Mouse (Mus musculus) embryonic facial prominence, embryonic 14.5 days (tissue): ENCODE measurements around the gene Ephb1. TPM values are rescaled to one million over a fixed set of nuclear protein-coding genes. Genes with fewer than 3 reads are reported as not detected.

Experiments used
- ATAC-seq: fragments of 200-750 bp; cut with Nextera tagmentation; 2 replicates; pipeline ENCODE4 v1.8.0; 2017; ENCODE audit warnings: low read depth, moderate number of reproducible peaks, moderate TSS enrichment
- DNase-seq: peaks from one replicate; pipeline ENCODE4 v3.0.0-alpha.2; 2015; ENCODE audit warnings: low spot score
- H3K27ac ChIP-seq: fragments of 300-500 bp; sonication (generic); replicated peaks from 2 replicates; pipeline ENCODE4 v1.5.1; 2014; ENCODE audit warnings: low read depth, mild to moderate bottlenecking, low read length, moderate library complexity
- H3K27me3 ChIP-seq: fragments of 300-500 bp; sonication (generic); replicated peaks from 2 replicates; pipeline ENCODE4 v1.6.1; 2014; ENCODE audit warnings: low read length; ENCODE audit not compliant: control insufficient read depth, insufficient read depth
- H3K36me3 ChIP-seq: fragments of 300-500 bp; sonication (generic); 2 replicates; pipeline ENCODE4 v1.6.1; 2014; ENCODE audit warnings: low read length, mixed read lengths; ENCODE audit not compliant: control insufficient read depth, insufficient read depth
- H3K4me1 ChIP-seq: fragments of 300-500 bp; sonication (generic); 2 replicates; pipeline ENCODE4 v1.6.1; 2014; ENCODE audit warnings: antibody characterized with exemption, low read length; ENCODE audit not compliant: control insufficient read depth, insufficient read depth
- H3K4me2 ChIP-seq: fragments of 300-500 bp; sonication (generic); 2 replicates; pipeline ENCODE4 v1.6.1; 2014; ENCODE audit warnings: low read depth, mild to moderate bottlenecking, low read length, moderate library complexity, mixed read lengths
- H3K4me3 ChIP-seq: fragments of 300-500 bp; sonication (generic); 2 replicates; pipeline ENCODE4 v1.5.1; 2014; ENCODE audit warnings: low read depth, mild to moderate bottlenecking, low read length
- H3K9ac ChIP-seq: fragments of 300-500 bp; sonication (generic); 2 replicates; pipeline ENCODE4 v1.6.1; 2014; ENCODE audit warnings: low read depth, mild to moderate bottlenecking, low read length, moderate library complexity, mixed read lengths
- H3K9me3 ChIP-seq: fragments of 300-500 bp; sonication (generic); 2 replicates; pipeline ENCODE4 v1.6.1; 2016; ENCODE audit warnings: low read length; ENCODE audit not compliant: control insufficient read depth
- WGBS: fragments of 180-500 bp; shearing (Covaris S2); extraction: QIAGEN DNeasy Blood & Tissue Kit; methylation state at CpG from one replicate; pipeline ENCODE4 v1.1.7; 2014; 5-methylcytosine and 5-hydroxymethylcytosine counted together
- polyA plus RNA-seq: library from polyadenylated mRNA; unstranded; fragments of >200 nt; fragmentation: Nextera tagmentation; extraction: Ambion mirVana; gene quantifications from 2 replicates; pipeline ENCODE4 v1.2.1, GENCODE M21; 2014

Ephb1 gene
- polyA plus RNA-seq, 1 experiment from 2014 or later = 3.9 TPM

DNA sequence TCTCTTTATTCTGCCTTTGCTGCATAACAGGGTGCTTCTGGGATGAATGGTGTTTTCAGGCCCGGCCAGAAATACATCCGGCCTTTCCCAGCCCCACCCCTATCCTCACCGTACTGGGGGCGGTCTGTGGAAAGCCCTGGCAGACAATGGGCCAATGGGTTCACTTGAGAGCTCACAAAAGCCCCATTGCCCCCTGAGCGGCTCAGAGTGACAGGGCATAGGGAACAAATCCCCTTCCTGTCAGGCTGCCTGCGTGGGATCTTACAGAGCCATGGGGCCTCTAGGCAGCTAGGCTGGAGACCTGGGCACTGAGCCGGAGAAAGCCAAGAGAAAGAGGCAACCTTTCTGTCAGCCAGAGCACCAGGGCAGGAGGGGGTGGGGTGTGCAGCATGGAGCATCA is 111.2 kb downstream of the Ephb1 start:
- no peaks in the 10 kb centered on the region for H3K9me3 ChIP-seq
- ATAC-seq = peak; percentile 33; the same call in 1 of the 2 replicates
- peaks cover 5% of the 10 kb centered on the region; the same call in 1 of the 2 replicates for H3K4me1 ChIP-seq
- no peak overlapping the region for H3K27ac ChIP-seq
- no peak overlapping the region for H3K4me3 ChIP-seq
- no peaks in the 10 kb centered on the region for H3K36me3 ChIP-seq
- no peak overlapping the region for H3K4me2 ChIP-seq
- peak; percentile 22 for DNase-seq
- H3K9ac ChIP-seq = no peak overlapping the region
- no peaks in the 10 kb centered on the region for H3K27me3 ChIP-seq
- 16% methylated on average over 7 of the region's 7 CpGs for WGBS

DNA sequence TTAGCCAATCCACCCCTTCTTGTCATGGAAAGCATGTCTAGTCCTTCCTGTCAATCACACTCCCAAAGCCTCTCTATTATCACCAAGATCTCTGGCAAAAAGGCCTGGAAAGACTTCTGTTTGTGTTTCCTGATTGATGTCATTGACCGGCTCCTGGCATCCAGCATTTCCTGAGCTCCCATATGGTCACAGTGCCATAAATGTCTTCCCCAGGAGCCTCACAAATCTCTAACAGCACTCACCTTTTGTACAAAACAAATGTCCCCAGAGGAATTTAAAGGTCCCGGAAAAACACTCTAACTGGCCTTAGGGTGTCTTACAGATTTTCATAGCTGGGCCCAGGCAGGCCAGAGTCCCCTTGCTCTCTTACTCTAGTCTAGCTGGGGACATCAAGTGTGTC is 112.9 kb downstream of the Ephb1 start:
- ATAC-seq (no peak), DNase-seq (no peak)
- H3K36me3 ChIP-seq = no peaks in the 10 kb centered on the region
- H3K27me3 ChIP-seq = no peaks in the 10 kb centered on the region
- H3K4me1 ChIP-seq = peaks cover 5% of the 10 kb centered on the region; the same call in 1 of the 2 replicates
- H3K4me2 ChIP-seq = no peak overlapping the region
- no peak overlapping the region for H3K27ac ChIP-seq
- 79% methylated on average over 2 of the region's 2 CpGs for WGBS
- H3K9ac ChIP-seq = no peak overlapping the region
- H3K4me3 ChIP-seq = no peak overlapping the region
- H3K9me3 ChIP-seq = no peaks in the 10 kb centered on the region

DNA sequence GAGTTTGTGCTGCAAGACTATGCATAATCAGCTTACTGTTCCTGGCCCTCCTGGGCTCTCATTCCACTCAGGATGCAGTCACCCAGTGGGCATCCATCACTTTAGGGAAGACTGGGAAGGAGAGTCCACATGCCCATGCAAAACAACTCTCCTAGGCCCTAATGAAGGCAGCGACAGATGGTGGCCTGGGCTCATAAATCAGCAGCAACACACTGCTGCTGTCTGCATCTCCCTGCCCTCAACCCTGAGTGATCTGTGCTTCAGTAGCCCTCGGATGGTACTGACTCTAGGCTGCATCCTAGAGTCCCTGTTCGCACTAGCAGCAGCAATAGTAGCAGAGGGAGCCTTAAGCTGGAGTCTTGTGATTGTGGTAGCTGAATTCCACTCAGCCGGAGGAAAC is 114.3 kb downstream of the Ephb1 start:
- no peak overlapping the region for H3K4me2 ChIP-seq
- no peak overlapping the region for H3K4me3 ChIP-seq
- no peaks in the 10 kb centered on the region for H3K9me3 ChIP-seq
- H3K36me3 ChIP-seq = no peaks in the 10 kb centered on the region
- no peak overlapping the region for H3K27ac ChIP-seq
- no peak for ATAC-seq
- H3K4me1 ChIP-seq = peaks cover 5% of the 10 kb centered on the region; the same call in 1 of the 2 replicates
- H3K9ac ChIP-seq = no peak overlapping the region
- no peaks in the 10 kb centered on the region for H3K27me3 ChIP-seq
- DNase-seq = no peak
- WGBS = 77% methylated on average over 4 of the region's 4 CpGs

DNA sequence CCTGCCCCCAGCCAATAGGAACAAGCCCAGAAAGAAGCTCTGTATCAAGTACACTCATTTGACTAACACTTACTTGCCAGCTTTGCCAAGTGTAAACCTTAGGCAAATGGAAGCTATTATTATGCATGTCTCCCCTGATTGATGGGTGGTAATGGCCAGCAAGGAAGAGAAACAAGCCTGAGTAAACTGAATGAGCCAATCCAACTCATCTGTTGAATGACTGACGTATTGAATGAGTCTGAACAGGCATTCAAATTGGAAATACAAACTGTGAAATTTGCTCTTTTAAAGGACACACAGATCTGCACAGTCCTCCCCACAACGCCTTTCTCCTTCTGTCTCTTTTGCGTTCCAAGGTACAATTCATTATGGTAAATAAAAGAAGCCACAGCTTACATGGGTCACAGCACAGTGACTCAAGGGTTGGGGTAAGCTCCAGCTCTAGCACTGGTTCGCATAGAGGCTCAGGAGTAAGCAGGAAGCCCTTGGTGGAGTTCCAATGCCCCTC is 119.0 kb downstream of the Ephb1 start:
- DNase-seq (no peak), ATAC-seq (no peak)
- WGBS = 71% methylated on average over 4 of the region's 4 CpGs
- no peak overlapping the region for H3K4me2 ChIP-seq
- H3K9ac ChIP-seq = no peak overlapping the region
- no peak overlapping the region for H3K4me3 ChIP-seq
- H3K27me3 ChIP-seq = no peaks in the 10 kb centered on the region
- H3K4me1 ChIP-seq = no peaks in the 10 kb centered on the region
- H3K9me3 ChIP-seq = no peaks in the 10 kb centered on the region
- H3K27ac ChIP-seq = no peak overlapping the region
- no peaks in the 10 kb centered on the region for H3K36me3 ChIP-seq

DNA sequence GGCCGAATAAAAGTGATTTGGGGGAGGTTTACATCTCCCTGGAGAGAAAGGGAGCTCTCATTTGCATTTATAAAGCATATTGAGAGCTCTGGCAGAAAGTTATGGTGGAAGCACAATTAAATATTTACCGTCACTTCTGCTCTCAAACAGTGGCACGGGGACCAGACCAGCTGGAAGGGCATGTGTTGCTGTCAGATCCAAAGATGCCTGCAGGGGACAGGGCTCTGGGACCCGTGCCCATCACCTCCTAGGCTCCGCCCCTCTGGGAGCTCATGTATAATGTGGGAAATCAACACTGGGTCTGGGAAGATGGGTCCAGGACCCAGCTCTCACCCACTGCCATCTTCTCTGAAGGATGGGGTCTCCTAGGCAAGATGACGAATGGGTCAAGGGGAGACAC is 123.2 kb downstream of the Ephb1 start:
- no peak for ATAC-seq
- Histone ChIP-seq H3K9ac (no peak overlapping the region), H3K4me3 (no peak overlapping the region), H3K27ac (no peak overlapping the region), H3K27me3 (no peaks in the 10 kb centered on the region), H3K4me1 (no peaks in the 10 kb centered on the region), H3K36me3 (no peaks in the 10 kb centered on the region), H3K9me3 (no peaks in the 10 kb centered on the region), H3K4me2 (no peak overlapping the region)
- 50% methylated on average over 6 of the region's 6 CpGs for WGBS
- no peak for DNase-seq

DNA sequence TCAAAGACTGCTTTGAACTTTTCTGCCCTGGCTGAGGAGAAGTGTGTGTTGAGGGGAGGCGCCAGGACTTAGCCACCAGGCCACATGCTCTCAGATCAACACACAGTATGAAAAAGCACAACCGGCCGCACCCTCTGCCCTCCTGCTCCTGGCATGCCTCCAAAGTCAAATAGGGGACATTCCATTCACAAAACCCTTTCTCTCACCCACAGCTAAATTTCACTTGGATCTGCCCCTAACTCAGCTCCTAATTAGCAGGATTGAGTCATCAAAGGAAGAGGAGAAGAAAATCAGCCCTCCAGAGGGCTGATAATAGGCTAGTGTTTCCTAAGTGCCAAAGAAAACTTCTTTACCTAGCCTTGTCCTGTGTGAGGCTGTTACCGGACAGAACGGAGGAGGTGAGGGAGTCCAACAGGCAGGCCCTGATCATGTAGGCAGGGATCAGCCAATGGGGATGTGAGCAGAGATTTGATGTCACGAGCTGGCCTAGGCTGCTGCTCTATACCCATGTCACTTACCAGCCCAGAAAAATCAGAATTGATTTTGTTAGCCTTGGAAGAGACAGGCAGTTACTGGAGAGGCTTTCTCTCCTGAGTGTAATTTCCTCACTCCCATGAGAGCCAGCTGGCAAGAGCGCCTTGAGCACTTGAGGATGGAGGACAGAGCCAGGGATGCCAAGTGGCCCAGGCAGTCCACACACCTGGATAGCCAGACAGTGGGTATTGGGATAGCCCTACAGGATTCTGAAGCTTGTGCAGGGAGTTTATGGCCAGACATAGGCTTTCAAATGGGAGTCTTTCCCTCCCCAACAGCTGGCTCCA is 137.5 kb downstream of the Ephb1 start:
- H3K9me3 ChIP-seq = no peaks in the 10 kb centered on the region
- peaks cover under 1% of the 10 kb centered on the region; the same call in 1 of the 2 replicates for H3K4me1 ChIP-seq
- 46% methylated on average over 7 of the region's 7 CpGs for WGBS
- no peak overlapping the region for H3K4me3 ChIP-seq
- no peak overlapping the region for H3K27ac ChIP-seq
- no peak overlapping the region for H3K4me2 ChIP-seq
- H3K36me3 ChIP-seq = no peaks in the 10 kb centered on the region
- H3K9ac ChIP-seq = no peak overlapping the region
- DNase-seq = peak; percentile 24
- ATAC-seq = peak; percentile 53
- no peaks in the 10 kb centered on the region for H3K27me3 ChIP-seq

DNA sequence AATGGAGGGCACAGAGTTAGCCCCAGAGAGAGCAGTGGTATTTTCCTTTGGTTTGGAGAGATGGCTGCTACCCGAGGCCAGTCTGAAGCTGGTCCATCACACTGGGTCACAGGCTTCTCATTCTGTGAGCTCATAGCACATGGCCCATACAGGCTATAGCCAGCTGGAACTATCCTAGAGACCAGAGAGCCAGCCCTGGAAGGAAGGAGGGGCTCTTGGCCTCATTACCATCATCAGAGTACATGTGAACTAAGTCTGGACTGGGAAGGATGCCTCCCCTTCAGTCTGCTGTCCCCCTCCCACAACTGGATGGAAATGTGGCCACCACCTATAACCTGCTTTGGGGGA is 142.5 kb downstream of the Ephb1 start:
- Histone ChIP-seq H3K36me3 (no peaks in the 10 kb centered on the region), H3K4me2 (no peak overlapping the region), H3K27me3 (no peaks in the 10 kb centered on the region), H3K4me1 (peaks cover 4% of the 10 kb centered on the region; the same call in 1 of the 2 replicates), H3K27ac (no peak overlapping the region), H3K4me3 (no peak overlapping the region), H3K9me3 (no peaks in the 10 kb centered on the region), H3K9ac (no peak overlapping the region)
- WGBS = 33% methylated on average over 1 of the region's 1 CpGs
- no peak for ATAC-seq
- no peak for DNase-seq

GRCm38 (mm10) chr9:102211296-102212035 is 143.0 kb downstream of the Ephb1 start:
- H3K9ac ChIP-seq = no peak overlapping the region
- H3K9me3 ChIP-seq = no peaks in the 10 kb centered on the region
- DNase-seq = peak; percentile 82
- no peak overlapping the region for H3K4me3 ChIP-seq
- no peaks in the 10 kb centered on the region for H3K36me3 ChIP-seq
- H3K4me2 ChIP-seq = no peak overlapping the region
- WGBS = 25% methylated on average over 10 of the region's 10 CpGs
- H3K27me3 ChIP-seq = no peaks in the 10 kb centered on the region
- H3K27ac ChIP-seq = no peak overlapping the region
- ATAC-seq = peak; percentile 92
- peaks cover 4% of the 10 kb centered on the region; the same call in 1 of the 2 replicates for H3K4me1 ChIP-seq
